Mouse (Mus musculus) myocyte (in vitro differentiated cells): ENCODE data around the gene Ptpro.

ENCODE experiments used
- E2F4 ChIP-seq: IDR thresholded peaks from one replicate; pipeline ENCODE4 v1.6.1; 2011; ENCODE audit warnings: mild to moderate bottlenecking, control low read depth, moderate library complexity; ENCODE audit not compliant: insufficient read depth
- MAX ChIP-seq: IDR thresholded peaks from one replicate; pipeline ENCODE4 v1.6.1; 2011; ENCODE audit warnings: low read depth, mild to moderate bottlenecking, control low read depth
- MYOD1 ChIP-seq, 3 experiments: IDR thresholded peaks; one replicate each; pipeline ENCODE4 v1.6.1; 2011; ENCODE audit warnings: control low read depth in 2 of 3, low read depth in 2 of 3, mild to moderate bottlenecking in 2 of 3, moderate library complexity in 1 of 3; ENCODE audit not compliant: insufficient read length in 2 of 3, control insufficient read depth in 1 of 3
- POLR2A ChIP-seq: IDR thresholded peaks from one replicate; pipeline ENCODE4 v1.6.1; 2011; ENCODE audit warnings: low read depth, mild to moderate bottlenecking, control low read depth, moderate library complexity; ENCODE audit not compliant: insufficient read length
- POLR2AphosphoS2 ChIP-seq: IDR thresholded peaks from one replicate; pipeline ENCODE4 v1.6.1; 2011; ENCODE audit warnings: low read depth, control low read depth; ENCODE audit not compliant: insufficient read length
- TCF12 ChIP-seq: IDR thresholded peaks from one replicate; pipeline ENCODE4 v1.6.1; 2011; ENCODE audit warnings: mild to moderate bottlenecking, control low read depth; ENCODE audit not compliant: poor library complexity, insufficient read depth, severe bottlenecking
- TCF3 ChIP-seq: IDR thresholded peaks from one replicate; pipeline ENCODE4 v1.6.1; 2011; ENCODE audit warnings: low read depth, control low read depth; ENCODE audit not compliant: insufficient read length
- USF1 ChIP-seq: IDR thresholded peaks from one replicate; pipeline ENCODE4 v1.6.1; 2011; ENCODE audit warnings: low read depth, mild to moderate bottlenecking, control low read depth, moderate library complexity

GRCm38 (mm10) chr6:137397358-137397757, 145.2 kb downstream of the Ptpro start:
- TF ChIP-seq E2F4: no peak
- TF ChIP-seq POLR2A: no peak
- TF ChIP-seq TCF3: no peak
- TF ChIP-seq USF1: no peak
- TF ChIP-seq MAX: no peak
- TF ChIP-seq TCF12: no peak
- TF ChIP-seq POLR2AphosphoS2: no peak
- no peak for TF ChIP-seq MYOD1 (IDR thresholded peaks at IDR 0.05; ENCODE audit: control insufficient read depth in 1 of 3, insufficient read length in 2 of 3, low read depth in 2 of 3)
